Mouse (Mus musculus) right cerebral cortex, postnatal 10 days (tissue): ENCODE data around the gene Fosl1.
A peak's percentile ranks its signal among the peaks of the same experiment; 100 is the strongest.
"Not testable (repeated sequence)": the region's sequence is repeated elsewhere in the genome, so short reads cannot be mapped to it uniquely, and the experiment has no call there.

Experiments
- DNase-seq, 2 experiments: peaks; one replicate each; pipeline ENCODE4 v3.0.0; 2021; ENCODE audit warnings: low spot score in 2 of 2

Fosl1 gene

DNA sequence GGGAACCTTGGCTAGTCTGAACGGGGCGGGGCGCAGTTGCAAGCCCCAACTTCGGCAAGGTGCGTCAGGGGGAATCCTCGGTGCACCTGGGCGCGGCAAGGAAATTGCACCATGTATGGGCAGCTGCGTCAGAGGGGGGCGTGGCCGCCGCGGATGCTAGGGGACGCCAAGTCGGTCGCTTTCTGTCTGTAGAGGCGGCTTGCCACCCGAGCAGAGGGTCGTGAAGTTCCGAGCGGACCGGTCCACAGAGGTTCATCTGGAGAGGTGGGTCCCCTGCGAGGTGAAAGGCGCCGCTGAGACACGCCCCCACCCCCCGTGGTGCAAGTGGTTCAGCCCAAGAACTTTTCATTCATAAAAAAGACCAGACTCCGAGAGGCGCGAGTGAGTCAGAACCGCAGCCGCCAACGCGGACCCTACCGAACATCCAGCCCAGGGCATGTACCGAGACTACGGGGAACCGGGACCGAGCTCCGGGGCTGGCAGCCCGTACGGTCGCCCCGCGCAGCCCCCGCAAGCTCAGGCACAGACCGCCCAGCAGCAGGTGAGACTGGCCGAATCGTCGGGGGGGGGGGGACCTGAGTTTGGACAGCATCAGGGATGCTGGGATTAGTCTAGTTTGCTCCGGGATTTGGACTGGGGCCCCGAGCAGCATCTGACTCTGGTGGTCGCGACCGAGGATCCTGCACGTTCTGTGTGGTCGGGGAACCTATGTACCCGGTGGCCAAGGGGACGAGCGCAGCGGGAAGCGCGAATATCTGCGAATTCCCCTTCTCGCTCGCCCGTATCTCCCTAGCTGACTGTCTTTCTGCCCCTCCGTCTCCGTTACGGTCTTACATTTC, at the start of gene Fosl1:
Gene Fosl1 (plus strand): TSS at position 33 of the 839 bp plus-strand sequence.
- DNase-seq: peak; percentile 76 to 79

DNA sequence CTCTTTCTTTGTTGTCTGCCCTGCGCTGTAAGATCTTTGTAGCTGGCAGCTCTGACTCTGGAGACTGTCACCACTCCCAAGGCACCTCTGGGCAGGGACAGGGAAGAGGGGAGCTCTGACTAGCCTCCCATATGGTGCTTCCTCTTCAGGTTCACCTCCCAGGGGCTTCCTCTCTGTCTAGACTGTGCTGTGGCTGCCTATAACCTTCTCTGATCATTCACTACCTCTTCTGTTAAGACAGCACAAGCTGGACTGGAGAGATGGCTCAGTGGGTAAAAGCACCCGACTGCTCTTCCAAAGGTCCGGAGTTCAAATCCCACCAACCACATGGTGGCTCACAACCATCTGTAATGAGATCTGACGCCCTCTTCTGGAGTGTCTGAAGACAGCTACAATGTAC, 46.3 kb upstream of the Fosl1 start:
- DNase-seq: not testable (repeated sequence)

DNA sequence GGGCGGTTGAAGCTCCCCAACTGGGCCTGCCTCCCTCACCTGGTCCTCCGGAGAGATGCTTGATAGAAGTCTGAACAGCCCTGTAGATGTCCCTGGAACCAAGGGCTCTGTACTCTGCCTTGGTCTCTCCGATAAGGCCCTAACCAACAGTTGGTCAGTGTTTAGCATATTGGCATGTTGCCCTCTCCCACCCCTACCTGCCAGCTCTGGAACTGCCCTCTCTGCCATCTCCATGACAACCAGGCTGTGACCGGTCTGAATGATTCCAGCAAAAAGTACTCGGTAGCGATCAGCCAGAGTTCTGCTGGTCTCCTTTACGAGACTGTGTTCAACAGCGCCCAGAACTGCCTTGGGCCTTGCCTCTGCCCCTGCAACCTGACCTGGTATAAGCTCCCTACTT, 45.1 kb upstream of the Fosl1 start, which contains the start of gene Tsga10ip:
Gene Tsga10ip (minus strand): TSS at position 234 of the 400 bp plus-strand sequence.
- no peak for DNase-seq

DNA sequence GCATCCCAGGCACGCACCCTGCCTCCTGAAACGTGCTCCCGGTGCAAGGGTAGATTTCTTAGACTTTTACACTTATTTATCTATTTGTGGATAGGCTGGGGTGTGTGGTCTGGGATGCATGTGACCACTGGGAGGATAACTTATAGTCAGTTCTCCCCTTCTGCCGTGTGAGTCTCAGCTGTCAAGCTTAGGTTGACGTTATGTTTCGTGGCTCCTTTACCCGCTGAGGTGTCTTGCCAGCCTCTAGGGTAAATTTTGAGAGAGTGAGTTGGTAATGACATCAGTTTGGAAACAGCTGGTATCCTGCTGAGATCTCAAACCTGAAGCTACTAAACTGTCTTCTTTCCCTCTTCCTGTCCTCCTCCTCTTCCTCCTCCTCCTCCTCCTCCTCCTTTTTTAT, 41.4 kb upstream of the Fosl1 start:
- no peak for DNase-seq

DNA sequence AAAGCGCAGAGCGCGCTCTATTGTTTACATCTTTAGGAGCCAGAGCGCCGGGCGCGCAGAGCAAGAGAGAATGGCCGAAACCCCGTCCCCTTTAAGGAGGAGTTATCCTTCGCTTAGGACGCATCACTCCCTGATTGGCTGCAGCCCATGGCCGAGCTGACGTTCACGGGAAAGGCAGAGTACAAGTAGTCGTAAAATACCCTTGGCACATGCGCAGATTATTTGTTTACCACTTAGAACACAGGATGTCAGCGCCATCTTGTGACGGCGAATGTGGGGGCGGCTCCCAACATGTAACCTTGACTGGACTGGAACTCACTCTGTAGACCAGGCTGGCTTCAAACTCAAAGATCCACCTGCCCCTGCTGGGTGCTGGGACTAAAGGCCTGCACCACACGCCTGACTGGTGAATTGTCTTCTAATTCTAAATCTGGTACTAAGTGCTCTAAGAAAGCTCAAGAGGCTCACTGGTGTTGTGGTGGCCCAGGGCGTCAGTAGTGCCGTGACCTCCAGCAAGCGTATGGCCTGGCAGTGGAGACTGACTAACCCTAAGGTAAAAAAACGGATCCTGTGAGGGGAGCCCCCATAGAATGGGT, 40.7 kb upstream of the Fosl1 start:
- not testable (repeated sequence) for DNase-seq

DNA sequence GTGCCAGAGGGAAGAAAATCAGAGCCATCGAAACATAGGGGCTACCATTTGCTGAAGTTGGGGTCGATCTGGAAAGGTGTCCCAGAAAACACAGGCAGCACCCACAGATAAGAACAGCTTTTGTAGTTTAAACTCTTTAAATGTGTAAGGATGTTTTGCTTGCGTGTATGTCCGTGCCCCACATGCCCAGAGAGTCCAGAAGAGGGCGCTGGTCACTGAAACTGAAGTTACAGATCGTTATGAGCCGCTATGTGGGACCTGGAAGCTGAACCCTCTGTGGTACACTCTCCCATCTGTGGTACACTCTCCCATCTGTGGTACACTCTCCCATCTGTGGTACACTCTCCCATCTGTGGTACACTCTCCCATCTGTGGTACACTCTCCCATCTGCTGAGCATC, 40.2 kb upstream of the Fosl1 start:
- no peak for DNase-seq

DNA sequence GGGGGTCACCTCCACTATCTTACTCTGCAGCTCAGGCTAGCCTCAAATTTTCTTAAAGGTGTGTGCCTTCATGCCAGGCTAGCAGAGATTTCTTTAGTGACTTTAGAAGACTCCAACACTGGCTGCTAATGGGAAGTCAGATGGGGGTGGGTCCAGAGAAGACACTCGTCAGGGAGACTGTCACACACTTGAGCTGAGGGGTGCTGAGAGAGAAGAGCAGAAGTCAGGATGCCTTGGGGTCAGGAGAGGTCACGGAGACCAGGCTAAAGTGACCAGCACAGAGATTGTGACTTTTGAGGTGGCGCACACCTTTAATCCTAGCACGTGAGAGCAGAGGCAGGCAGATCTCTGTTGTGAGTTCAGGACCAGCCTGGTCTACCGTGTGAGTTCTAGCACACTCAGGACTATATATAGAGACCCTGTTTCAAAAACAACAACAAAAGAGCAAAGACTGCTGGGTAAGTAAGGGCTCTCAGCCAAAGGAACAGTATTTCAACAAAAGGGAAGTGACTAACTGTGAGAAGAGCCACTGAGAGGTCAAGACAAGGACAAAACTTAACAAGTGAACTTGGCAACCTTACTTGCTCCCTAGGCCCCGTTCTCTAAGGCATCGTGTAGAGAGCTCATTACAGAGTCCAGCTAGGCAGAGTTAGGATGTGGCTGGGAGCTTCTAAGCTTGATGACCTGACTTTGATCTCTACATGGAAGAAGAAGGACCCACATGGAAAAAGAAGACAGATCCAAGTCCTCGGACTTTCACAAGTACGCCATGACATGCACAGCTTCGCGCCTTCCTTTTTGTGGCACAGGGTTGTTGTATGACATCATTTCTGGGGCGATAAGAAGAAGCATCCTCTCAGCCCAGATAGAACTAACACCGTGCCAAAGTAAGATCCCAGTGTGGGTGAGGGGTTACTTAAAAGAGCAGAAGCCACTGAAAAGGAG, 39.0 kb upstream of the Fosl1 start:
- DNase-seq: no peak

DNA sequence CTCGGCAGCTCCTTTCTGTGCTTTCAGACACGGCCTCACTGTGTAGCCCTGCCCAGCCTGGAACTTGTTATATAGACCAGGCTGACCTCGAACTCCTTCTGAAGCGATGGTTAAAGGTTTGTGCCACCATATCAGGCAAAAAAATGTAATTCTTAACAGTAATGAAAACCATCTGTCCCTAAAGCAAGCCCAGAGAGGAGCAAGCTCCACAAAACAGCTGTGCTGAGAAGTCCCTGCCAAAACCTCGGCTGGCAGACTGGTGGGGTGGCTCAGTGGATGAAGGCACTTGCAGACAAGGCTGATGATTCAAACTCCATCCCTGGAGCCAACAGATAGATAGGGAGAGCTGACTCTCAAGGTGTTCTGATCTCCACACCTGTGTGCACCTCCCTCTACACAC, 38.3 kb upstream of the Fosl1 start:
- DNase-seq: no peak

DNA sequence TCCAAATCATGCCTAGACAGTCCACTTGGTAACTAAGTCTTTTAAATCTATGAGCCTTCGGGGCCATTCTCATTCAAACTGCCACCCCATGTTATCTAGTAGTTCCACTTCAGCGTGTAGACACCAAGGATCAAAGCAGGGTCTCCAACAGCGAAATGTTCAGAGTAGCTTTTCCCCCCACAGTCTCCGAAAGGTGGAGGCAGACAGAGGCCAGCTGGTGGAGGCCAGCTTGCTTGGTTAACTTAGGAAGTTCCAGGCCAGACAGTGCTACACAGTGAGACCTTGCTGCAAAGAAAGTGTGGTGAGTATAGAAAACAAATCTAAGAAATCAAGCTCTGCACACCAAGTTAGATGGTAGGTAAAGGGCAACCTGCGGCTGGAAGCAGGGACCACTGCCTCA, 36.7 kb upstream of the Fosl1 start:
- no peak for DNase-seq

DNA sequence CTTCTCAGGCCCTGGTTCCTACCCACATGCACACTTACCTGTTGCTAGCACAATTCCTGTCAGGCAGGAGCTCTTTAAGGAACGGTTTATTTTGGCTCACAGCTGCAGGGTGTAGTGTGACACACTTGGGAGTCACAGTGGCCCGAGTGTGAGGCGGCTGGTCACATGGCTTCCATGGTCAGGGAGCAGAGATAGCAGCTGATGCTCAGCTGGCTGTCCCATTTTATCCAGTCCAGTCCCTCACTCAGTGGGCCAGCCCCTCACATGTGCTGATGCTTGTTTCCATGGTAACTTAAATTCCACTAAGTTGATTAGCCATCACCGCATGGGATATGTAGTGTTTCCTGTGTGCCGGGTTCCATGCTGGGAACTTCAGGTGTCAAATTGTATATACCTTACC, 35.4 kb upstream of the Fosl1 start:
- DNase-seq: no peak

DNA sequence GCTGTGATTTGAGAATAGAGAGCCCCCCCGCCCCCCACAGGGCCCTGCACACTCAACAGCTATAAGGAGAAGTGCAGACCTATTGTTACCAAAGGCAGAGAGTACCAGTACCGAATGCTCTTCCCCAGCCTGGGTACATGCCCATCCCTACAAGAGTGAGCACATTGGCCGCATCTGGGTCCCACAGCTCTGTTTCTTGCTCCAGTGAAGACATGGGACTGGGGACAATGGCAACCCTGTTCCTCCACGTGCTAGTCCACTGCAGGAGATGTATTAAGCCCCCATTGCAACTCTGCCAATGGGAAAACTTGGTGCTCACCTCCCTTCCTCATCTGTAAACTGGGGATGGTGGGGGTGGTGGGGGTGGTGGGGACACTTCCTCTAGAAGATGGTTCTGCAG, 33.5 kb upstream of the Fosl1 start:
- DNase-seq: no peak

DNA sequence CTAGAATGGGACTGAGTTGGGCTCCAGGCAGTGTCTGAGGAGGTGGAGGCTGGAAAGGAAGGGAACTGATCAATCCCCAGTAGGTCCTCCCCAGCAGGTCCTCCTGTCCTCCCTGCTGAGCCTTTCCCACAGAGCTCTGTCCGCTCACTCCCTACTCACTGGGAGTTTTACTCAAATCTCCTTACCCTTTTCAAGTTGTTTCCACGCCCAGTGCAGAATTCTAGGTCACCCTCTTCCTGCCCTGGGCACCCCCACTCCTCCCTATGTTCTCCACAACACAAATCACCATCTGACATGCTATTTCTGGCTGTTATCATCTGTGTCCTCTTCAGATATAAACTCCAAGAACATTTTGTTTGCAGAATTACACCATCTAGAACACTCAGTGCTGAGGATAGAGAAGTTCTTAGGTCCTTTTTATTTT, 32.8 kb upstream of the Fosl1 start:
- no peak for DNase-seq

DNA sequence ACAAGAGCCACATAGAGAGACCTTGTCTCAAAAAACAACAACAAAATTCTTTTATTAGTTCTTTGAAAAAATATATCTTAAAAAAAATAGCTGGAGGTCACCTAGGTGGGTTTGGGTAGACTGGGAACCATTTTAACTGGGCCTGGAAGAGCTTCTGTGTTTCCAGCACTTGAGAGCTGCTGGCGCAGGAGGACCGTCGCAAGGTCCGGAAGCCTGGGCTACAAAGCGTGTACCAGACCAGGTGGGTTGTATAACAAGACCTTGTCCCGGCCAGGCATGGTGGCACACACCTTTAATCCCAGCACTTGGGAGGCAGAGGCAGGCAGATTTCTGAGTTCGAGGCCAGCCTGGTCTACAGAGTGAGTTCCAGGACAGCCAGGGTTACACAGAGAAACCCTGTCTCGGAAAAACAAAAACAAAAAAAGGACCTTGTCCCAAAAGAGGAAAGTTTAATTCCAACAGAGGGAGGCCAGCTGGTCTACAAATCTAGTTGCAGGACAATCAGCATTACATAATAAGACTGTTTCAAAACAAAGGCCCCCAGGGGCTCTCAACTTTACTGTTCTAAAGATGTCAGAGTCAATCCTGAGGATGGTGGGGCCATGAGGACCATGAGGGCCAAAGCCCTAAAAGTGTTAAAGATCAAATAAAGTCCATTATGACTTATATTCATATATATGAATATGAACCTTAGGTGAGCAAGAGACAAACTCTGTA, 28.4 kb upstream of the Fosl1 start:
- DNase-seq: no peak

DNA sequence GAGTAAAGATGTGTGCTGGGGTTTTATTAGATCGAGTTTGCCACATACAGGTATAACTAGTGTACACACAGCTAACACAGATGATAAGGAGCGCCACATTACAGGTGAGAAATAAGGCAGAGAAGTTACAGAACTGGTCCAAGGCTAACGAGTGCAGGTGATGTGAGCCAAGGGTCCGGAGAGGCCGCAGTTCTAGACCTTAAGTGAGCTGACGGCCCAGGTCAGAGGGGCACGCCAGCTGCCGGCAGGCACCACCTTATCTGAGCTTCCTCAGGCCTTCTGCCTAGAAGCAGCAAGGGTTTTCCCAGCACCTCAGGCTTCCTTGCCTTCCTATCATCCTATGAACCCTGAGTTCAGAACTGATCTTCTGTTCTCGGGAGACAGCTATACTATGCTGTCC, 27.7 kb upstream of the Fosl1 start:
- no peak for DNase-seq

DNA sequence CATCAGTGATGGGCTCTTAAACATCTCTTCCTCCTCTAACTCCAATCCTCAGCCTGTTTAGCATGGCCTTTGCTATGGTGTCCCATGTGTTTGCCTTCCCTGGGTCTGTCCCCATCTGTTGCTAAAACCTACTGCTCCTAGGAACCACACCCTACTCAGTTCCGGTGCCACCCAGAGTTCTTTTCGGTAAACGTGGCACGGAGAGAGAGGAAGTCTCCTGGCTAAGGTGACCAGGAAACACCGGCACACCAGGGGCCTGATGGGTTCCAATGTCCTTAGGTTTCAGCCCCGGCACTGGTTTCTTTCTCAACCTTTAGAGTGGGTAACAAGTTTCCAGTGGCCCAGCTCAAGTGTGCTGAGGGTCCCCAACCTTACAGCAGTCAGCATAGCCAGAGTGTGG, 26.8 kb upstream of the Fosl1 start:
- no peak for DNase-seq

DNA sequence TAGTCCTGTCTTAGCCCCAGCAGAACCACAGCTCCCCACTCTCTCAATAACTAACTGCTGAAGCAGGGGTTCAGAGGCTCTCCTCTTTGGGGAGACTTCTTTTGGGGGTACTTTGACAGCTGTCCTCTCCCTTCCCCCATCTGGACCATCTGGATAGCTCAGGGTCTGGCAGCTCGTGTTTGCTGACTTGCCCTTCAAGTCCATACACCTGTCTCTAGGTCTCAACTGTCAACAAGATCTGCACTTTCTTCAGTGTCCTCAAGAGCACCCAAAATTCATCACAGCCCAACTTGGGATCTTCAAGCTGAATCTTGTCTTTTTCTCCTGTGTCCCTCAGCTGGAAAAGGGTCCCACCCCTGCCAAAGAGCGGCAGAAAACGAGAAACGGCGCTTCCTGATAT, 25.6 kb upstream of the Fosl1 start:
- no peak for DNase-seq

DNA sequence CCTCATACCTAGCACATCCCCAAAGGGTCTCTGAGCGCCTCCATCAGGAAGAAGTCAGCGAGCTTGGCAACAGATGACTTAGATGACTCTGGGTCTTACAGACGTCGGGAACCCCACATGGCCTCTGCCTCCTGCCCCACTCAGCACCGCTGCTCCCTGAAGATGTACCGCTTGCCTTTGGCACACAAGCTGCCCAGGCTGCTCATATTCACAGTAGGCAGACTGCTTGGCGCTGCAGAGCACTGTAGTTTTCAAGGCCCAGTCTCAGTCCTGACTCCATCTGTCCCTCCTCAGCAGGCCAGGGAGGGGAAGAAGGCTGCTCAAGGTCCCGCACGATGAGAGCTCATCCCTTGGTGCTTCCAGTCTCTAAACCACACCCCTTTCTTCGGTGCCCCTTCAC, 25.1 kb upstream of the Fosl1 start:
- no peak for DNase-seq

DNA sequence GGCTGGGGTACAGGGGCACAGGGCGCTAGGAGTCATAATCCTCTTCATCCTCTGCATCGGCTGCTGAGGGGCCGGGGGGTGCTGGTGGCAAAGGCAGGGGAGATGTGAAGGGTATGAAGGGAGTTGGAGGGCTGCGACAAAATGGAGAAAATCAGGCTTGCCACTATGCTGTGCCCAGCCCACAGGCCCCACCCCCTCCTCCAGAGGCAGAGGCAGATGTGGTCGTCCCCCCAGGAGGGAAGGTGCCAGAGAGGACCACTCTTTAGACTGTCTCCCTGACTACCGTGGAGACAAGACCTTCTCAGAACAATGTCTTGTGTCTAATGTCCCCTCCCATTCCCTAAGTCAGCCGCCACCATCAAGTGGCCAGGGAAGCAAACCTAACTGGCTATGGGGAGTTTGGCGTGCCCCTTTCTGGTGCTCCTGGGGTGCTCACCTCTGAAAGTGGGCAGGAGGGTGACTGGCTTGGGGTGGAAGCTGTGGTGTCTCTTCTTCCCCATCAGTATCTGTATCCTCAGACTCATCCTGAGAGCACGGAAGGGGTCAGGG, 24.4 kb upstream of the Fosl1 start:
- DNase-seq: no peak

DNA sequence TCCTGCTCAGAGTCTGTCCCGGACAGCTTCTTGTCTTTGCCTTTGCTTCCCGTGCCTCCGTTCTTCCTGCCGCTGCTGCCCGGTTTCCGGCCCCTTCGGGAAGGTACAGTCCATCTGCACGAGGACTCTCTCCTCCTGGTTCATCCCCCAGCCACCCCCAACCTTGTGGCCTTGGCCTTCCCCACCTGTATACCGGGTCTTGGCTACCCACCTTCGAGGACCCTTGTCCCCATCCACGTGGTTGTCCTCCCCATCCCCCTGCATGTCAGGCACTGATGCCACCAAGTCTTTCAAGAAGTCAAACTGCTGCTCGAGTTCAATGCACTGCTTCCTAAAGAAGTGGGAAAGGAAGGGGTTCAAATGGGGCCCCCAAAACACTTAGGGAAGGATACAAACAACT, 23.8 kb upstream of the Fosl1 start:
- peak in 1 of 2 experiments; percentile 41 for DNase-seq

DNA sequence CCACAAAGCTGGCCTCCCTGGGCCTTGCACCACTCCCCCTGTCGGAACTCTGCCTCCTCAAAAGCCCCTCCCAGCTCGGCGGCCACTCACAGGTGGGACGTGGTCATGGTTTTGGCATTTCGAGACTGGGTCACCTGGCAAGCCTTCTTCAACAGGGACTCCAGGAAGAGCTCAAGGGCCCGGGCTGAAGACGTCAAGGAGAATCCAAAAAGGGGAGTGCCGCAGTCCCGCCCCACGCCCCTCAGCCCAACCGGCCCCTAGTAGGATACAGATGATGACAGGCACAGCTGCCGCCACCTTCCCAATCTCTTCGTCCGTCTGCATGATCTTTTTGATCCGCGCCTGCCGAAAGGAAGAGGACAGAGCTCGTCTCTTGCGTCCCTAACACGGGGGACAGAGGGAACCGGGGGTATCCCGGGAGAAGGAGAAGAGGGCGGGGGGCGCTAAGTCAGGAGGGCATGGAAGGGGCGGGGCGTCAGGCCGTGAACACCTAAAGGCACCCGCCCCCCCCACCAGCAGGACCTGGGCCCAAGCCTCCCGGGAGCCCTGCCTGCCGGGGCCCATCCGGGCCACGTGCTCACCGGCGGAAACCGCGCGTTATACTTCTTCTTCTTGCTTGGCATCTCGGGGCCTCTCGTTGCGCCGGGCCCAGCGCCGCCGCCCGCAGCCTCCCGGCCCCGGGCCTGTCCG, 23.1 kb upstream of the Fosl1 start:
- peak; percentile 81 for DNase-seq
